In the genomic region with DNA sequence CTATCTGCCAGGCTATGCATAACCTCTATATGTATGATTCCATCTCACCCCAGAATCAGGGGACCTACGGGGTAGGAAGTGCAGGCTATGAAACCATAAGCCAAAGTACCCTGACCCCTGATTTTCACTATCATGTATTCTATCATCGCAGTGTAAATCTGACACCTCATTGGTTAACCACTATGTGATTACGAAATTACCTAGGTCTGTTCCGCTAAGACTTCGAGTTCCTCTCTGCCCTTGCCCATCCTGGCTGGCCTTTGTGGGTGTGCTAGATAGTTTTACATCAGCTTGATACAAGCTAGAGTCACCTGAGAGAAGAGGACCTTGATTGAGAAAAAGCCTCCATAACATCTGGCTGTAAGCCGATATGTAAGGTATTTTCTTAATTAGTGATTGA, we compare ENCODE assay signal across 29 mouse cellular contexts. TPM values are rescaled to one million over a fixed set of nuclear protein-coding genes. Genes with fewer than 3 reads are reported as not detected.
DNase-seq lines count a peak whose midpoint lies in the region; ATAC-seq and TF ChIP-seq lines count a peak whose summit lies in the region.
"Had no signal": no experiment of that assay in that cellular context is flagged by ENCODE, and none has a peak within 500 bp of the region (broad histone marks: within the 10 kb centered on the region; RNA-seq: fewer than 3 reads in every experiment).

No protein-coding gene starts in this region.

- DNase-seq in heart, adult 8-10 months (ENCODE audit: low spot score) = no peak
- DNase-seq: adrenal gland, adult 8-10 months; adrenal gland, postnatal 14 days; adrenal gland, postnatal 36 days; B cell, adult 2 months; cerebellum, adult 11-12 months; cerebellum, adult 2 months; cerebellum, adult 9-10 months; cerebellum, postnatal 10 days; cerebellum, postnatal 25 days; embryo, embryonic 11 days had no signal

- H3K4me2 ChIP-seq in intestine, postnatal 0 days (replicated peaks; ENCODE audit: low read depth) = no peak overlapping the region
- no peak overlapping the region for H3K4me2 ChIP-seq in kidney, embryonic 15.5 days
- H3K4me2 ChIP-seq: embryonic facial prominence, embryonic 13.5 days; embryonic facial prominence, embryonic 15.5 days; forebrain, embryonic 12.5 days had no signal

- H3K9me3 ChIP-seq in intestine, postnatal 0 days (ENCODE audit: control insufficient read depth) = no peaks in the 10 kb centered on the region
- H3K9me3 ChIP-seq in kidney, embryonic 15.5 days (replicated peaks) = no peaks in the 10 kb centered on the region
- H3K9me3 ChIP-seq: embryonic facial prominence, embryonic 13.5 days; embryonic facial prominence, embryonic 15.5 days; forebrain, embryonic 10.5 days; forebrain, embryonic 12.5 days; G1E had no signal

- no peak overlapping the region for H3K4me3 ChIP-seq in intestine, postnatal 0 days (ENCODE audit: low read depth, low read length)
- H3K4me3 ChIP-seq in kidney, embryonic 15.5 days (replicated peaks) = no peak overlapping the region
- H3K4me3 ChIP-seq: embryonic facial prominence, embryonic 13.5 days; embryonic facial prominence, embryonic 15.5 days; erythroblast, embryonic 14.5 days; forebrain, embryonic 10.5 days; forebrain, embryonic 12.5 days had no signal

- no peak overlapping the region for H3K9ac ChIP-seq in intestine, postnatal 0 days (ENCODE audit: low read depth, low read length)
- no peak overlapping the region for H3K9ac ChIP-seq in kidney, embryonic 15.5 days
- H3K9ac ChIP-seq: embryonic facial prominence, embryonic 13.5 days; embryonic facial prominence, embryonic 15.5 days; forebrain, embryonic 12.5 days had no signal

- no peak for TF ChIP-seq CTCF in intestine, postnatal 0 days (IDR thresholded peaks at IDR 0.05; ENCODE audit: low read depth)

- 90% methylated on average over 6 of the region's 6 CpGs for WGBS in intestine, postnatal 0 days
- 92% methylated on average over 6 of the region's 6 CpGs for WGBS in kidney, embryonic 15.5 days

- peak; percentile 84 for ATAC-seq in common myeloid progenitor, adult 5-6 weeks (replicated peaks; ENCODE audit: low read depth, poor library complexity, severe bottlenecking)
- peak; percentile 71 for ATAC-seq in megakaryocyte, adult 5-6 weeks (ENCODE audit: poor library complexity, severe bottlenecking)
- ATAC-seq in intestine, postnatal 0 days = no peak
- no peak for ATAC-seq in kidney, embryonic 15.5 days (replicated peaks; ENCODE audit: low FRiP score)
- ATAC-seq: activated CD4-positive, CD25-positive, alpha-beta regulatory T cell, adult 4 months; CD4-positive, CD25-positive, alpha-beta regulatory T cell, adult 4 months; forebrain, embryonic 14.5 days; forebrain, embryonic 16.5 days; Patski had no signal

- H3K36me3 ChIP-seq in intestine, postnatal 0 days (ENCODE audit: control insufficient read depth, insufficient read depth) = no peaks in the 10 kb centered on the region
- H3K36me3 ChIP-seq in kidney, embryonic 15.5 days = no peaks in the 10 kb centered on the region
- H3K36me3 ChIP-seq: embryonic facial prominence, embryonic 13.5 days; embryonic facial prominence, embryonic 15.5 days; forebrain, embryonic 10.5 days; forebrain, embryonic 12.5 days; G1E had no signal

- no peak overlapping the region for H3K27ac ChIP-seq in intestine, postnatal 0 days (ENCODE audit: low read depth, low read length)
- no peak overlapping the region for H3K27ac ChIP-seq in kidney, embryonic 15.5 days
- H3K27ac ChIP-seq: embryonic facial prominence, embryonic 13.5 days; embryonic facial prominence, embryonic 15.5 days; forebrain, embryonic 10.5 days; forebrain, embryonic 12.5 days had no signal

- H3K27me3 ChIP-seq in intestine, postnatal 0 days (replicated peaks; ENCODE audit: control insufficient read depth, insufficient read depth, low read length) = no peaks in the 10 kb centered on the region
- no peaks in the 10 kb centered on the region for H3K27me3 ChIP-seq in kidney, embryonic 15.5 days
- H3K27me3 ChIP-seq: CH12.LX; embryonic facial prominence, embryonic 13.5 days; embryonic facial prominence, embryonic 15.5 days had no signal

- H3K4me1 ChIP-seq in intestine, postnatal 0 days (replicated peaks; ENCODE audit: control insufficient read depth, insufficient read depth, low read length) = no peaks in the 10 kb centered on the region
- H3K4me1 ChIP-seq in kidney, embryonic 15.5 days = no peaks in the 10 kb centered on the region
- H3K4me1 ChIP-seq: embryonic facial prominence, embryonic 13.5 days; embryonic facial prominence, embryonic 15.5 days; forebrain, embryonic 10.5 days; forebrain, embryonic 12.5 days had no signal

RNA-seq across cellular contexts. Expression of a gene that starts 23.2 kb away (rescaled TPM):
- total RNA-seq in common myeloid progenitor, adult 5-6 weeks (2017) = not detected in 2 replicates
- not detected in 2 replicates for total RNA-seq in megakaryocyte, adult 5-6 weeks (2015)
- not detected in 2 replicates for total RNA-seq in megakaryocyte, adult 5-6 weeks (2017)
- not detected in 2 replicates for polyA plus RNA-seq in intestine, postnatal 0 days (2015; fragmentation: Nextera tagmentation; extraction: Ambion mirVana)
- polyA plus RNA-seq in kidney, embryonic 15.5 days (2015; fragmentation: Nextera tagmentation; extraction: Ambion mirVana) = not detected in 2 replicates
- not detected for total RNA-seq in heart, adult 8-10 months (2022)
- total RNA-seq: adrenal gland, adult 18-20 months; adrenal gland, adult 8-10 months; adrenal gland, postnatal 14 days; adrenal gland, postnatal 36 days; CH12.LX; G1E had no signal
- polyA plus RNA-seq: activated CD4-positive, CD25-positive, alpha-beta regulatory T cell, adult 4 months; CD4-positive, CD25-positive, alpha-beta regulatory T cell, adult 4 months; cerebellum, adult 2 months; embryonic facial prominence, embryonic 11.5 days; embryonic facial prominence, embryonic 13.5 days; embryonic facial prominence, embryonic 15.5 days; erythroblast, embryonic 14.5 days; forebrain, embryonic 10.5 days; forebrain, embryonic 12.5 days; forebrain, embryonic 14.5 days; forebrain, embryonic 16.5 days; G1E; Patski had no signal

RNA-seq across cellular contexts. Expression of a gene that starts 53.2 kb away (rescaled TPM):
- not detected in 2 replicates for total RNA-seq in common myeloid progenitor, adult 5-6 weeks (2017)
- not detected in 2 replicates for total RNA-seq in megakaryocyte, adult 5-6 weeks (2015)
- not detected in 2 replicates for total RNA-seq in megakaryocyte, adult 5-6 weeks (2017)
- polyA plus RNA-seq in intestine, postnatal 0 days (2015; fragmentation: Nextera tagmentation; extraction: Ambion mirVana) = 0.07 and 0.13 TPM in 2 replicates
- polyA plus RNA-seq in kidney, embryonic 15.5 days (2015; fragmentation: Nextera tagmentation; extraction: Ambion mirVana) = 0.08 TPM in 1 of 2 replicates, not detected in the other
- total RNA-seq in heart, adult 8-10 months (2022) = not detected
- total RNA-seq: adrenal gland, adult 18-20 months; adrenal gland, postnatal 14 days; CH12.LX had no signal
- polyA plus RNA-seq: activated CD4-positive, CD25-positive, alpha-beta regulatory T cell, adult 4 months; CD4-positive, CD25-positive, alpha-beta regulatory T cell, adult 4 months had no signal

Comparison
In these comparisons a context has a peak if more than half of its experiments do, and no peak if none do; other contexts are left out.
1. ATAC-seq: peak in common myeloid progenitor, adult 5-6 weeks (single experiment) and megakaryocyte, adult 5-6 weeks (single experiment); none in intestine, postnatal 0 days (single experiment) and kidney, embryonic 15.5 days (single experiment).